Mouse (Mus musculus) embryonic facial prominence, embryonic 13.5 days (tissue): ENCODE measurements around the gene Sema4b. TPM values are rescaled to one million over a fixed set of nuclear protein-coding genes. Genes with fewer than 3 reads are reported as not detected.

Experiments used
- ATAC-seq: fragments of 200-750 bp; cut with Nextera tagmentation; 2 replicates; pipeline ENCODE4 v1.8.0; 2017; ENCODE audit warnings: low read depth; ENCODE audit not compliant: insufficient number of reproducible peaks, insufficient read depth, low FRiP score, low TSS enrichment
- H3K27ac ChIP-seq: fragments of 300-500 bp; sonication (generic); 2 replicates; pipeline ENCODE4 v1.5.1; 2015; ENCODE audit warnings: moderate library complexity, mild to moderate bottlenecking, inconsistent platforms
- H3K27me3 ChIP-seq: fragments of 300-500 bp; sonication (generic); 2 replicates; pipeline ENCODE4 v1.6.1; 2015; ENCODE audit warnings: mild to moderate bottlenecking, inconsistent platforms
- H3K36me3 ChIP-seq: fragments of 300-500 bp; sonication (generic); 2 replicates; pipeline ENCODE4 v1.6.1; 2015; ENCODE audit warnings: mild to moderate bottlenecking, inconsistent platforms
- H3K4me1 ChIP-seq: fragments of 300-500 bp; sonication (generic); 2 replicates; pipeline ENCODE4 v1.6.1; 2015; ENCODE audit warnings: inconsistent platforms
- H3K4me2 ChIP-seq: fragments of 300-500 bp; sonication (generic); 2 replicates; pipeline ENCODE4 v1.6.1; 2015; ENCODE audit warnings: moderate library complexity, mild to moderate bottlenecking, inconsistent platforms
- H3K4me3 ChIP-seq: fragments of 300-500 bp; sonication (generic); 2 replicates; pipeline ENCODE4 v1.5.1; 2015; ENCODE audit warnings: mild to moderate bottlenecking, inconsistent platforms
- H3K9ac ChIP-seq: fragments of 300-500 bp; sonication (generic); 2 replicates; pipeline ENCODE4 v1.6.1; 2015; ENCODE audit warnings: mild to moderate bottlenecking, inconsistent platforms
- H3K9me3 ChIP-seq: fragments of 300-500 bp; sonication (generic); 2 replicates; pipeline ENCODE4 v1.6.1; 2016; ENCODE audit warnings: inconsistent platforms
- WGBS: fragments of 180-500 bp; shearing (Covaris S2); methylation state at CpG from one replicate; pipeline ENCODE4 v1.1.7; 2015; ENCODE audit warnings: mixed read lengths; 5-methylcytosine and 5-hydroxymethylcytosine counted together
- polyA plus RNA-seq: library from polyadenylated mRNA; unstranded; fragments of >200 nt; fragmentation: Nextera tagmentation; extraction: Ambion mirVana; gene quantifications from 2 replicates; pipeline ENCODE4 v1.2.1, GENCODE M21; 2015

The Sema4b gene
- polyA plus RNA-seq, 1 experiment from 2014 or later = 19.8 TPM

DNA sequence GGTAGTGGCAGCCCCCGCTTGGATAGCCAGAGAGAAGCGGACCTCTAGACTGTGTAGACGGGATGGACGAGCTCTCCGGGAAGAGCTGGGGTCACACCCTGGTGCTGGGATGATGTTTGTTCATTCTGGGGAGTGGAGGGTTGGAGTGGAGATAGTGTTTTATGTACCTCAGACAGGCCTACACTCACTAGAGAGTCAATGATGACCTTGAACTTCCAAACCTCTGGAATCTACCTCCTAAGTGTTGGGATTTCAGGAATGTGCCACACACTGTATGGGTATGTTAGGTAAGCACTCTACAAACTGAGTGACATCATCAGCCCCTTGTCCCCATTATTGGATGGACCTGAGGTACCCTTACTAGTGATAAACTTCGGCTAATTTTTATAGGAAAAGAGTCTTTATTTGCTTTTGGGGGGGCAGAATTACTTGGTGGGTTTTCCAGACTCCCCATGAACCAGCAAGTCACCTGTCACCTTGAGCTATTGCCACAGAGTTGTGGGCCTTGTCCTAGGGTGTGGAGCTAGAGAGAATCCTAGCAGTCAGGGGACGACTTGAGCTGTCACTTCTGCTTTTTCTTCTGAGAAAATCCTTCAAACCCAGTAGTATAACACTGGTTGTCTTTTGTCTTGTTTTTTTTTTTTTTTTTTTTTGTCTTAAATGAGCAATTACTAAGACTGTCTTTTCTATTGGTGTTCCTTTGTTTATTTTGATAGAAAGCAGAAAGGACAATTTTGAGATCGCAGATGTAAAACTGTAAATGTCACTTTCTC, 28.0 kb upstream of the Sema4b start:
- Histone ChIP-seq H3K9me3 (no peaks in the 10 kb centered on the region), H3K4me2 (no peak overlapping the region), H3K27me3 (no peaks in the 10 kb centered on the region), H3K4me3 (no peak overlapping the region), H3K9ac (no peak overlapping the region), H3K36me3 (no peaks in the 10 kb centered on the region), H3K4me1 (peaks cover 13% of the 10 kb centered on the region), H3K27ac (no peak overlapping the region)
- no peak for ATAC-seq
- 86% methylated on average over 8 of the region's 8 CpGs for WGBS

DNA sequence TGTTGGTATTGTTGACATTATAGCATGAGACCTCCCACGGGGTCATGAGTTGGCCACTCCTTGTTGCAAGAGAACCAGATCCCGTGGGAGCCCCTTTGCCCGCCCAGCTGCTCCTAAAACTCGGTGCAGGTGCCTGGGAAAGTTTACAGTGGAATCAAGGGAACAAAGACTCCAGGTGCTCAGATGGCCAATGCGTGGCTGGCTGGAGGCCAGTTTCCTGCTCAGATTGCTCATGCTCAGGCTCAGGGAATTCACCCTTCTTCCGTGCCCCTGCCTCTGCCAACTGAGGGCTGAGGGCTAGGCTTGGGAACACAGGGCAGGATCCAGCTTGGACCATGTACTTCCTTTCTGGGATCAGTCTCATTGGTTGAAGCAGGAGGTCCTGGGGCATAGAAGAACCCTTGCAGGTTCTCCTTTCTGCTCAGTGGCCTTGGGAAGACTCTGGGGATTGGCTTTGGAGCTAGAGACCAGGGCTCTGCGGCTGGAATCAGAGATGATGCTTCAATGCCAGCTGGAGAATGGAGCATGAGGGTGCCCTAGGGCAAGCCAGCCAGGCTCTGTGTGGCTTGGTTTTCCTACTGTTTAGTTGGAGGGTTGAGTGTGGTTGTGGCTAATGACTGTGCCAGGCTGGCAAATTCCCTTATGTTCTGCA, 26.2 kb upstream of the Sema4b start:
- H3K36me3 ChIP-seq = no peaks in the 10 kb centered on the region
- H3K4me1 ChIP-seq = peaks cover 13% of the 10 kb centered on the region
- H3K9me3 ChIP-seq = no peaks in the 10 kb centered on the region
- H3K9ac ChIP-seq = peak overlapping the region; percentile 27; the same call in 1 of the 2 replicates
- no peaks in the 10 kb centered on the region for H3K27me3 ChIP-seq
- H3K27ac ChIP-seq = peak overlapping the region; percentile 39; the same call in 1 of the 2 replicates
- H3K4me2 ChIP-seq = no peak overlapping the region
- 61% methylated on average over 7 of the region's 7 CpGs for WGBS
- no peak overlapping the region for H3K4me3 ChIP-seq
- peak; percentile 57; the same call in 1 of the 2 replicates for ATAC-seq

DNA sequence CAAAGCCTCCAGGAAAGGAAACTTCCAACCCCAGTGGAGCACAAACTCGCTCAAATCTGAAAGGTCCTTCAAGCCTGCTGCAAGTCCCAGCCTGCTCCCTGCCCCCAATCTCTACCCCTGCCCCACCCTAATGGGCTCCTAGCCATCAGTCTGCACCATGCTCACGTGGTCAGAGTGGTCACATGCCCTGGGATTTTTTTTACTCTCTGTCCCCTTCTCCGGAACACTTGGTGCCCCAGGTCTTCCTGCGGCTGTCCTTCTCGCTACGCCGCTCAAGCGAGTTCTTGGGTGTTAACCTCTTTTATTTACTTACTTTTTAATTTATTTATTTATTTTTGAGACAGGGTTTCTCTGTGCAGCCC, 25.7 kb upstream of the Sema4b start:
- Histone ChIP-seq H3K4me2 (no peak overlapping the region), H3K27ac (peak overlapping the region; percentile 39; the same call in 1 of the 2 replicates), H3K4me3 (no peak overlapping the region), H3K36me3 (no peaks in the 10 kb centered on the region), H3K9me3 (no peaks in the 10 kb centered on the region), H3K27me3 (no peaks in the 10 kb centered on the region), H3K4me1 (peaks cover 13% of the 10 kb centered on the region), H3K9ac (no peak overlapping the region; the same call in 1 of the 2 replicates)
- WGBS = 67% methylated on average over 8 of the region's 8 CpGs
- ATAC-seq = no peak

DNA sequence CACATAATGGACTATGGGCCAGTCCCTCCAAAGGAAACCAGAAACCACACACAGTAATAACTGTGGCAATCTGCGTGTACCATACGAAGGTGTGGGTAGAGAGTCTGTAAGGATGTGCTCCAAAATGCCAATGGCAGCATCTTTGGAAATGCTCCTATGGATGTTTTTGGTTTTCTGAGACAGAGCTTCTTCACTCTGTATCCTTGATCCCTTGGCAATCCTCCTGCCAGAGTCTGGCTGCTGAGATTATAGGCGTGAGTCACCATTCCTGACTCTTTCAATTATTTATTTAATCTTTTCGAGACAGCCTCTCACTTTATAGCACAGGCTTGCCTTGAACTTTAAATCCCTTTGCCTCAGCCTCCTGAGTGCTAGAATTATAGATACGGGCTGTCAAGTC, 21.2 kb upstream of the Sema4b start:
- H3K4me3 ChIP-seq = no peak overlapping the region
- 79% methylated on average over 5 of the region's 5 CpGs for WGBS
- ATAC-seq = no peak

DNA sequence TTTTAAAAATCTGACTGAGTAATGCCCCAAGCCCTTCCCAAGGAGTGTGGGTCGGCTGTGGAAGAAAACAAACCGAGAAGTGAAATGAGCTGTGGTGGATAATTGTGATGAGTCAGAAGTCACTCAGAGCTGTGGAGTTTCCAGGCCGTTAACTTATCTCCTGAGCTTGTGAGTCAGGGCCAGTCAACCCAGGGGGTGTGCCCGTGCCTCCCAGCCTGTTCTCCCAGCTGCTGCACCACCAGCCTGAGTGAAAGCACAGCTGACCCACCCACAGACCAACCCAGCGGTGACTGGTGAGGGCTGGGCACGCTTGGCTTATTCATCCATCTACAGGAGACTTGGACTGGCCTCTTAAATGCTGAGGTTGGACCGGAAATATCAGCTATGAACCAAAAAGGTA, 19.9 kb upstream of the Sema4b start:
- Histone ChIP-seq H3K9me3 (no peaks in the 10 kb centered on the region), H3K4me2 (no peak overlapping the region), H3K36me3 (no peaks in the 10 kb centered on the region), H3K9ac (no peak overlapping the region), H3K4me1 (peaks cover 10% of the 10 kb centered on the region), H3K27ac (no peak overlapping the region), H3K4me3 (no peak overlapping the region), H3K27me3 (no peaks in the 10 kb centered on the region)
- ATAC-seq = no peak
- WGBS = 67% methylated on average over 7 of the region's 7 CpGs

More for the DNA sequence above, 21.2 kb upstream of the Sema4b start:
- H3K4me2 ChIP-seq = no peak overlapping the region
- no peaks in the 10 kb centered on the region for H3K9me3 ChIP-seq
- no peak overlapping the region for H3K9ac ChIP-seq
- H3K27me3 ChIP-seq = no peaks in the 10 kb centered on the region
- H3K27ac ChIP-seq = no peak overlapping the region
- H3K4me1 ChIP-seq = peaks cover 4% of the 10 kb centered on the region
- H3K36me3 ChIP-seq = no peaks in the 10 kb centered on the region

DNA sequence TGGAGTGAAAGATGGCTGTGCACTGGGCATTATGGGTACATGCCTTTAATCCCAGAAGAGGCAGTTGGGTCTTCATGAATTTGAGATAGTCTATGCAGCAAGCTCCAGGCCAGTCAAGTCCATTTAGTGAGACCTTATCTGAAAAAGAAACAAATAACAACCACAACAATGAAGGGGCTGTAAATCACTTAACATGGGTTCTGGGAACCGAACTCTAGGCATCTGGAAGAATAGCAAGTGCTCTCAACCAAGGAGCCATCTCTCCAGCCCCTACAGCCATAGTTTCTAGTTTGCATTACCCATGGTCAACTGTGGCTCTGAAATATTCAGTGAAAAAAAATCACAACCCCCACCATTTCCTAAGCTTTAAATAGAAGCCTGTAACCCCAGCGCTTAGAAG, 16.8 kb upstream of the Sema4b start:
- H3K36me3 ChIP-seq = no peaks in the 10 kb centered on the region
- 85% methylated on average over 2 of the region's 2 CpGs for WGBS
- H3K4me1 ChIP-seq = peaks cover 17% of the 10 kb centered on the region
- H3K4me2 ChIP-seq = no peak overlapping the region
- no peak overlapping the region for H3K4me3 ChIP-seq
- H3K27ac ChIP-seq = no peak overlapping the region
- no peak overlapping the region for H3K9ac ChIP-seq
- no peaks in the 10 kb centered on the region for H3K9me3 ChIP-seq
- ATAC-seq = no peak
- H3K27me3 ChIP-seq = no peaks in the 10 kb centered on the region

DNA sequence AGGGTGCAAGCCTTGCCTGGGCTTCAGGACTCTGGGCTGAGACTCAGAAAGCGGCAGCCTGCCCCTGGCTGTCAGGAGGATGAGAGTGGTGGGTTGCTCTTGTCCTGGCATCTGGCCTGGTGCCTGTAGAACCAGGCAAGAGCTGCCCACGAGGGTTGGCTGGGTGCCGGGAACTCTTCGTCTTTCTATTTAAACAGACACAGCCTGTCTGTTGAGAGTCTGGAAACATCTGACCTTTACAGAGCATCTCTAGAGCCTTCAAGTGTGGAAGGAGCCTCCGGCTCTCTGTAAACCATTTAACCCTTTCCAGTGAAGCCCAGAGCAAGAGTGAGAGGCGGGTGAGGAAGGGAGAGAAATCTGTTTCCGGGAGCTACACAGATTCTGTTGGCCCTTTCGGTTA, 15.3 kb upstream of the Sema4b start:
- no peaks in the 10 kb centered on the region for H3K9me3 ChIP-seq
- H3K4me2 ChIP-seq = peak overlapping the region; percentile 5; the same call in 1 of the 2 replicates
- 25% methylated on average over 8 of the region's 8 CpGs for WGBS
- H3K4me3 ChIP-seq = no peak overlapping the region
- ATAC-seq = no peak
- H3K9ac ChIP-seq = peak overlapping the region; percentile 46; the same call in 1 of the 2 replicates
- peak overlapping the region; percentile 78 for H3K27ac ChIP-seq
- no peaks in the 10 kb centered on the region for H3K27me3 ChIP-seq
- peaks cover 17% of the 10 kb centered on the region for H3K4me1 ChIP-seq
- no peaks in the 10 kb centered on the region for H3K36me3 ChIP-seq

DNA sequence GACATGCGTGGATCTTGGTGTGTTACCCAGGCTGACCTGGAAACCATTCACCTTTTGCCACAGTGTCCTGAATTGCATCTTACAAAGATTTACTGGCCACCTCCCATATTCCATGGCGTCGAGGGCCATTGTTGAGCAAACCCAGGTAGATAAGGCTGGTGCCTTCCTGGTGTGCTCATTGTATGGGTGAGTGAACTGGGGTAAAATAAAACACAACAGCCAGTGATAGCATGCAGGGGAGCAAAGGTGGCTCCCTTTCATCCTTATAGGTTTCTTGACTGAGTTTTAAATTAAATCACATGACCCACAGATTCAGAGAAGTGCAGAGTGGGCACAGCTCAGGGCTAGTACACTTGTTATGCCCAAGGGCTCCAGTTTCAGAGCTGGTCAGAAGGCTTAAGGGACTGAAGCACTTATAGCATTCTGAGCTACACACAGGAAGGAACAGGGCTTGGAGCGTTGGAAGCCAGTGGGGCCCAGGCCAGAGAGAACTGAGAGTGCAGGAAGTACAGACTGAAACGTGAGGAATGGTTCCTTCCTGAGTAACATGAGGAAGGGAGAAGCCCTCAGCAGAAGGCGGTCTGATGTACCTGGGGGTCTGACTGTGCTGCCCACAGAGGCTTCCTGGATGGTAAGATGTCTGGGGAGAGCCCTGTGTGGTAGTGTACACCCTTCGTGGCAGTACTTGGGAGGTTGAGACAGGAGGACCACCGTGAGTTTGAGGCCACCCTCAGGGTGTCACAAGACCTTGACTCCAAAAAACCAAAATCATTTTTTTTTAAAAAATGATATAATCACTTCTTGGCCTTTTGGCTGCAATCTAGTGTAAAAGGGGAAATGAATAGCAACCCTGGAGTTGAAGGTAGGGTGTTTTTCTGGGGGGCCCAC, 14.3 kb upstream of the Sema4b start:
- WGBS = 64% methylated on average over 8 of the region's 8 CpGs
- H3K27me3 ChIP-seq = no peaks in the 10 kb centered on the region
- H3K27ac ChIP-seq = no peak overlapping the region
- H3K9me3 ChIP-seq = no peaks in the 10 kb centered on the region
- H3K36me3 ChIP-seq = no peaks in the 10 kb centered on the region
- H3K4me3 ChIP-seq = no peak overlapping the region
- no peak for ATAC-seq
- 0 out of 2 replicates have a peak overlapping the region, but pooled peaks have one; percentile 46 for H3K9ac ChIP-seq
- H3K4me1 ChIP-seq = peaks cover 17% of the 10 kb centered on the region
- no peak overlapping the region for H3K4me2 ChIP-seq

DNA sequence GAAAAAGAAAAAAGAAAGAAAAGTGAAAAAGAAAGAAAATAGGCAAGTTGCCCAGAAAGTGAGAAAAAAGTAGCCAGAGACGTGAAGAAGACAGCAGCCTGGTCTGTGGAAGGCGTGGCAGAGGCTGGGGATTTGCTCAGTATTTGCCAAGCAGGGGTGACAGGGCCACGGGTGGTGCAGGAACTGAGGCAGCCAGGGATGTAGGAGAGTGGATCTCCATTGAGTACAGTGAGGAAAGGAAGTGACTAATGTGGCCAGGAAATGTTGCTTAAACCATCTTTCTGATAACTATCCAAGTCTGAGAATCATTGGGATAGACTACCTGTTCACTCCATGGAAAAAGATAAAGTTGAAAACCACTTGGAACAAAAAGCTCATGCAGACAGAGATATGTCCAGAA, 10.5 kb upstream of the Sema4b start:
- no peaks in the 10 kb centered on the region for H3K36me3 ChIP-seq
- H3K4me3 ChIP-seq = no peak overlapping the region
- 64% methylated on average over 3 of the region's 3 CpGs for WGBS
- no peaks in the 10 kb centered on the region for H3K9me3 ChIP-seq
- H3K9ac ChIP-seq = no peak overlapping the region
- H3K4me1 ChIP-seq = peaks cover 12% of the 10 kb centered on the region
- ATAC-seq = no peak
- H3K27me3 ChIP-seq = no peaks in the 10 kb centered on the region
- H3K27ac ChIP-seq = no peak overlapping the region
- no peak overlapping the region for H3K4me2 ChIP-seq

DNA sequence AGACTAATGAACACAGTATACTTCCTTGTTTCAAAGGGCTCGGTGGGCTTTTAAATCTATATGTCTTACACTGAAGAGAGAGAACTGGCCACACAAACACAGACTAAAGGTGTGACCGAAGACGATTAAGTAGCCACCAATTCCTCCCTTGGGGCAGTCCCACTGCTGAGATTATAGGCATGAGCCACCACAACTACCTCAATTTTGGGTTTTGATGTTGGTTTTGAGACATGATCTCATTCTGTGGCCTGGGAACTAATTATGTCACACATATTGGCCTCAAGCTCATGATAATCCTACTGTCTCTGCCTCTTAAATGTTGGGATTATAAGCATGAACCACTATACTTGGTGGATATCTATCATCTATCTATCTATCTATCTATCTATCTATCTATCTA, 9.2 kb upstream of the Sema4b start:
- H3K9me3 ChIP-seq = no peaks in the 10 kb centered on the region
- H3K36me3 ChIP-seq = no peaks in the 10 kb centered on the region

DNA sequence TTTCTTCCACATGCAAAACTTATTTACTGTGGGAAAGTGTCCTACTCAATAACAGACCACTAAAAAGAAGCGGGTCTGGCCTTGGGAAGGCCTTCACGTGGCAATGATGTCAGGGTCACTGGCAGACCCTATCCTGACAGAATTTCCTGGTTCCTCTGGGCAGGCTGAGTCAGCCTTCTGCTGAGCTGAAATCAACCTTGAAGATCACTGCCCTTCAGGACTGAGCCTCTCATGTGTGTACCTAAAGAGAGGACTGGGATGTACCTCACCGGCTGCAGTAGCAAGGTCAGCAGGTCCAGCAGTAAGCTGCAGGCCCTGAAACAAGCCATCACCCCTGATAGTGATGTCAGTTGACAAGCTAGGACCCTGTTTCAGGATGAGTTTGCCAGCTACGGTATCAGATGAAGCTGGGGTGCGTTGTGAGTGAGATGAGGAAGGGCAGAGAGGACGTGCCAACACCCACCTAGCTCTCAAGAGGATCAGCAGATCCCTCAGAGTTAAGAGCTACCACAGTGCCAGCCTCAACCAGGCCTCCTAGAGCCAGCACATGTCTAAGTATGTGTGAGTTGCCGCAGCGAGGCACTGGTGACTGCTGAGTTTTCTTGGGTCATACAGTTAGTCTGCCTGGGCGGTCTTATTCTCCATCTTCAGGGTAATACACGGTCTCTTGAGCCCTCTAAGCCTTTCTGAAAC, 8.5 kb upstream of the Sema4b start:
- no peaks in the 10 kb centered on the region for H3K27me3 ChIP-seq
- ATAC-seq = no peak

More for the DNA sequence above, 9.2 kb upstream of the Sema4b start:
- no peak overlapping the region for H3K4me2 ChIP-seq
- WGBS = 93% methylated on average over 3 of the region's 3 CpGs
- no peaks in the 10 kb centered on the region; the same call in 1 of the 2 replicates for H3K4me1 ChIP-seq
- no peak overlapping the region for H3K4me3 ChIP-seq
- ATAC-seq = no peak
- no peak overlapping the region for H3K27ac ChIP-seq
- no peaks in the 10 kb centered on the region for H3K27me3 ChIP-seq
- H3K9ac ChIP-seq = no peak overlapping the region

More for the DNA sequence above, 8.5 kb upstream of the Sema4b start:
- no peak overlapping the region for H3K4me2 ChIP-seq
- no peaks in the 10 kb centered on the region for H3K4me1 ChIP-seq
- H3K27ac ChIP-seq = no peak overlapping the region
- no peaks in the 10 kb centered on the region for H3K36me3 ChIP-seq
- no peaks in the 10 kb centered on the region for H3K9me3 ChIP-seq
- 86% methylated on average over 10 of the region's 10 CpGs for WGBS
- no peak overlapping the region for H3K9ac ChIP-seq
- H3K4me3 ChIP-seq = no peak overlapping the region
